In the genomic region with DNA sequence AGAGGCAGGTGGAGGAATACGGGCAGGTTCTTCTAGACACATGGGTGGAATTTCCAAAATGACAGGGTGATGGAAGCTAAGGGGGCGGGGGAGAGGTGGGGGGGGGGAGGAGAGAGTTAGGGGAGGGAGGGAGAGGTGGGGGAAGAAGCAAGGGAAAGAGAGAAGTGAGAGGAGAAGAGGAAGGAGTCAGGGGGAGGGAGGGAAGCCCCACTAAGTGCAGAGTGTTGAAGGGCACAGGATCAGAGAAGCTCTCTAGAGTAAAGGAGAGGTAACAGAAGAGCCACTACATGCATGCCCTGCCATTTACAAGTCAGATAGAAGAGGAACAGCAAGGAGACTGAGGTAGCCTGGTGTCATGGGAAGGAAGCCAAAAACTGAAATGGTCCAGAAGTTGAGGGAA, we compare ENCODE assay signal across 26 mouse cellular contexts. TPM values are rescaled to one million over a fixed set of nuclear protein-coding genes. Genes with fewer than 3 reads are reported as not detected.
"Had no signal": no experiment of that assay in that cellular context is flagged by ENCODE, and none has a peak within 500 bp of the region (broad histone marks: within the 10 kb centered on the region; RNA-seq: fewer than 3 reads in every experiment).

No protein-coding gene starts in this region.

- DNase-seq: kidney, adult 18-20 months; kidney, adult 9 months; kidney, postnatal 36 days; left cerebral cortex, postnatal 4 days; liver, postnatal 0 days; lung, embryonic 14.5 days; retina, postnatal 1 day; right cerebral cortex, postnatal 25 days had no signal

- H3K27me3 ChIP-seq: limb, embryonic 12.5 days; limb, embryonic 15.5 days had no signal

- H3K9me3 ChIP-seq: limb, embryonic 12.5 days; limb, embryonic 15.5 days; midbrain, embryonic 10.5 days; midbrain, embryonic 13.5 days; neural tube, embryonic 13.5 days; stomach, embryonic 15.5 days had no signal

- H3K27ac ChIP-seq: limb, embryonic 12.5 days; limb, embryonic 15.5 days; liver, embryonic 14.5 days; midbrain, embryonic 10.5 days; midbrain, embryonic 13.5 days; neural tube, embryonic 13.5 days; stomach, embryonic 15.5 days had no signal

- H3K4me3 ChIP-seq: limb, embryonic 12.5 days; limb, embryonic 15.5 days; midbrain, embryonic 10.5 days; midbrain, embryonic 13.5 days; myocyte; neural tube, embryonic 13.5 days; stomach, embryonic 15.5 days had no signal

- H3K4me1 ChIP-seq: limb, embryonic 15.5 days; stomach, embryonic 15.5 days had no signal

- ATAC-seq: liver, postnatal 0 days; lung, postnatal 0 days; midbrain, embryonic 13.5 days; midbrain, embryonic 16.5 days had no signal

- H3K36me3 ChIP-seq: limb, embryonic 12.5 days; limb, embryonic 15.5 days; midbrain, embryonic 10.5 days; midbrain, embryonic 13.5 days; neural tube, embryonic 13.5 days; stomach, embryonic 15.5 days had no signal

RNA-seq across cellular contexts. Expression of a gene that starts 7.2 kb away (rescaled TPM):
- total RNA-seq: layer of hippocampus, adult 18-20 months; layer of hippocampus, postnatal 14 days; left cerebral cortex, adult 8-10 months; left cerebral cortex, postnatal 14 days; left cerebral cortex, postnatal 4 days had no signal
- polyA plus RNA-seq: myocyte had no signal

RNA-seq across cellular contexts. Expression of a gene that starts 39.6 kb away (rescaled TPM):
- total RNA-seq: layer of hippocampus, adult 18-20 months; left cerebral cortex, adult 8-10 months; left cerebral cortex, postnatal 14 days had no signal
- polyA plus RNA-seq: liver, postnatal 0 days; myocyte had no signal

RNA-seq across cellular contexts. Expression of a gene that starts 48.9 kb away (rescaled TPM):
- total RNA-seq: monocyte, adult 5-6 weeks; neutrophil, adult 5-6 weeks had no signal
- polyA plus RNA-seq: intestine, embryonic 16.5 days; limb, embryonic 12.5 days; limb, embryonic 15.5 days; lung, embryonic 14.5 days; small intestine, adult 2 months had no signal
